Mouse (Mus musculus) retina, postnatal 1 day (tissue): ENCODE data around the gene Syngr2.

ENCODE experiments used
- DNase-seq: peaks from one replicate; pipeline ENCODE4 v3.0.0-alpha.2; 2012

Gene Syngr2

GRCm38 (mm10) chr11:117809407-117810311 is at the start of gene Syngr2, which contains the start of gene Gm20708:
TSS of gene Syngr2 (plus strand) at chr11:117809668.
TSS of gene Gm20708 (plus strand) at chr11:117809668.
- peak; percentile 86 for DNase-seq

GRCm38 (mm10) chr11:117760374-117761119 is 48.9 kb upstream of the Syngr2 start:
- DNase-seq, result no peak

GRCm38 (mm10) chr11:117761801-117762200 is 47.7 kb upstream of the Syngr2 start:
- DNase-seq, result no peak

GRCm38 (mm10) chr11:117762246-117762645 is 47.2 kb upstream of the Syngr2 start:
- no peak for DNase-seq

- no peak for DNase-seq
These were observed 45.1 kb upstream of the Syngr2 start for GRCm38 (mm10) chr11:117764319-117764718.

- no peak for DNase-seq
These were observed 44.1 kb upstream of the Syngr2 start for GRCm38 (mm10) chr11:117765361-117765760.

- DNase-seq, result no peak
These were observed 43.2 kb upstream of the Syngr2 start for GRCm38 (mm10) chr11:117766275-117766674.

GRCm38 (mm10) chr11:117768725-117769682 is 40.5 kb upstream of the Syngr2 start:
- no peak for DNase-seq

GRCm38 (mm10) chr11:117769683-117770047 is 39.8 kb upstream of the Syngr2 start:
- DNase-seq, result peak; percentile 7

GRCm38 (mm10) chr11:117770407-117770806 is 39.1 kb upstream of the Syngr2 start:
- DNase-seq, result no peak

GRCm38 (mm10) chr11:117772352-117772751 is 37.1 kb upstream of the Syngr2 start:
- DNase-seq, result no peak

GRCm38 (mm10) chr11:117774925-117775324 is 34.5 kb upstream of the Syngr2 start:
- DNase-seq, result no peak

- no peak for DNase-seq
These were observed 33.9 kb upstream of the Syngr2 start for GRCm38 (mm10) chr11:117775540-117775939.

- no peak for DNase-seq
These were observed 33.2 kb upstream of the Syngr2 start for GRCm38 (mm10) chr11:117776085-117776792.

GRCm38 (mm10) chr11:117777111-117777510 is 32.4 kb upstream of the Syngr2 start:
- DNase-seq, result no peak

GRCm38 (mm10) chr11:117778031-117778430 is 31.4 kb upstream of the Syngr2 start:
- no peak for DNase-seq

GRCm38 (mm10) chr11:117778851-117779433 is 30.5 kb upstream of the Syngr2 start:
- no peak for DNase-seq

- DNase-seq, result peak; percentile 86
These were observed 29.9 kb upstream of the Syngr2 start for GRCm38 (mm10) chr11:117779434-117780198.

- DNase-seq, result no peak
These were observed 29.3 kb upstream of the Syngr2 start for GRCm38 (mm10) chr11:117780199-117780515.

GRCm38 (mm10) chr11:117780582-117781111 is 28.8 kb upstream of the Syngr2 start:
- DNase-seq, result peak; percentile 71
